Mouse (Mus musculus) mature B cell (primary cell): ENCODE measurements around the gene Krt222.
"Not testable (repeated sequence)": the region's sequence is repeated elsewhere in the genome, so short reads cannot be mapped to it uniquely, and the experiment has no call there.

Source experiments
- in situ Hi-C: fragments of 300-500 bp; cut with MboI; formaldehyde crosslinking; loops from 2 replicates; pipeline ENCODE4 v1.14.3; 2019

Krt222 gene

DNA sequence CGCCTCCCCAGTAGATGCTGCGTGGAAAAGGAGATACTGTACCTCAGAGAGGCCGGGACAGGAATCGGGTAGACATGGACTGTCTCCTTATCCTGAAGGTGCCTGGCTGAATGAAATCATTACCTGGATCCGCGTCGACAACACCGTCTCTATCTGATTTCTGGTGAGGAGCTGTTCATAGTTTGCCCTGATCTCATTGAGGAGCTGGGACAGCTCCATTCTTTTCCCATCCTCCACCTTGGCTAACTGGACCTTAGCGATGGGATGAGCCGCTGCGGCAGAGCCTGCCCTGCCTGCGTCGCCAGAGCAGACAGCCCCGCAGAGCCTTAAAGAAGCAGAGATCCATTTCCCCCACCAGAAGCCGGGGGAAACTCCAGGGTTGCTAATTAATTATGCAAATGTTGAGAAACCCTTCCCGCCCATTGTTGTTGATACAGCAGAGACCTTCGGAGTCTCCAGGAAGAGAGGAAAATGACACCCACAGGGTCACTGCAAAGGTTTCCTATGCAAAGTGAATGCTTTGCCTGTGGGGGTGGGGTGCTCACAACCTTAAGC, at the start of gene Krt222:
TSS of gene Krt222 (minus strand) at position 266 of the 555 bp plus-strand sequence.
- in situ Hi-C loops = no loop called here

DNA sequence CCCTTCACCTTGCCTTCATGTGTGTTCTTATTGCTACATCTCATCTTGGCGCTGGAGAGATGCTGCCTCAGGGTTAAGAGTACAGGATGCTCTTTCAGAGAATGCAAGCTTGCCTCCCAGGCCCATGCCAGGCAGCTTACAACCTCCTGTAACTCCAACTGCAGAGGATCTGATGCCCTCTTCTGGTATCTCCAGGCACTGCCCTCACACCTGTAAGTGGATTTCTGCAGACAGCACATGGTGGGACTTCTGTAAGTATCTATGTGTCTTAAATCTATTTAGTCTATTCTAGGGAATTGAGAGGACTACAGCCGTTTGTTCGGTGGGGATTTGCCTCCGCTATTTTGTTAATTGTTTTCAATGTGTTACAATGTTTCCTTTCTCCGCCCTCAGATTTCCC, 49.0 kb upstream of the Krt222 start:
- in situ Hi-C loops = loop anchor here (5.0 kb wide), 1 partner anchor 96 kb away; no protein-coding TSS in a partner anchor

DNA sequence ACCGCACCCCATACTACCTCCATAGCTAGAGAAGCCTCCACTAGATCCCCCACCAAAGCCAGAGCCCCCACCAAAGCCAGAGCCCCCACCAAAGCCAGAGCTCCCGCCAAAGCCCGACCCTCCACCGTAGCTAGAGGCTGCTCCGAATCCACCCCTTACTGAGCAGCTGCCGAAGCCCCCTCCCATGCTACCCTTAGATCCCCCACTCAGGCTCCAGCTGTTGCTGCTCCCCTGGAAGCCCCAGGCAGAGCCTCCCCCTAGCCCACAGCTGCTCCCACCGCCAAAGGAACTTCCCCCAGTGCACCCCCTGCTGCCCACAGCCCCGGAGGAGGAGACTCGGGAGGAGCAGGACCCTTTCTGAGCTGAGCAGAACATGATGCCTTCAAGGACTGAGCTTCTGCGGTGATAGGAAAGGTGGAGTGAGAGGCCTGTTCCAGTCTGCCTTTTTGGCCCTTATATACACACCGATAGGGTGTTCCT, 41.0 kb upstream of the Krt222 start, which contains the start of gene Krt24:
TSS of gene Krt24 (minus strand) at position 430 of the 480 bp plus-strand sequence.
- in situ Hi-C loops = no loop called here

DNA sequence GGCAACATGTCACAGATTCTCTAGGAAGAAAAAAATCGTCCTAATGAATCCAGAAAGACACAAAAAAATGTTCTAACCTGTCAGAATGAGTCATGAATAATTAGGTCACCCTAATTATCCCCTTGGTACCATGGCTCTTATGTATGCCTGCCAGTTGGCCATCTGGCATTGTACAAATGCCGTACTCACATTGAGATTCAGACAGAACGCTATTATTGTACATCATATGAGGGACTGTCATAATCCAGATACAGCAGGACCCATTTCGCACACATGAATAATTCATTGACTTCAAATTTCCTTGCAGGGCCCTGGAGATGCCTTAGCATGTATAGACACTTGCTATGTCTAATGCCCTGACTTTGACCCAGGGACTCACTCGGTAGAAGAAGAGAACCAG, 40.1 kb upstream of the Krt222 start:
- in situ Hi-C loops = no loop called here

DNA sequence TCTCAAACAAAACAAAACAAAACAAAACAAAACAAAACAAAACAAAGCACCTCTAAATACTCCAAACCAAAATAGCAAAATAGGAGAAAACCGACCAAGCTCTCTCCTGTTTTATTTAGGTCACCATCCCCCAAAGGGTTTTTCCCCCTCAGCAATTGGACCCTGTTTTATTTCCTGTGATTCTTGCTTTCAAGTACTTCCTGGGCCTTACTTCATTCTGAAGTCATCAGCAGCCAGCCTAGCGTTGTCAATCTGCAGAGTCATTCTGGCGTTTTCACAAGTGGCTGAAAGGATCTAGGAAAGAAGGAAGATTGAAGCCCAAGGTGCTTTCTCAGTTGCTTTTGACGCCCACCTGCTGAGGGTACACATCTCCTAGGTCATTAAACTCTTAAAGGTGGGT, 39.4 kb upstream of the Krt222 start:
- in situ Hi-C loops = no loop called here

DNA sequence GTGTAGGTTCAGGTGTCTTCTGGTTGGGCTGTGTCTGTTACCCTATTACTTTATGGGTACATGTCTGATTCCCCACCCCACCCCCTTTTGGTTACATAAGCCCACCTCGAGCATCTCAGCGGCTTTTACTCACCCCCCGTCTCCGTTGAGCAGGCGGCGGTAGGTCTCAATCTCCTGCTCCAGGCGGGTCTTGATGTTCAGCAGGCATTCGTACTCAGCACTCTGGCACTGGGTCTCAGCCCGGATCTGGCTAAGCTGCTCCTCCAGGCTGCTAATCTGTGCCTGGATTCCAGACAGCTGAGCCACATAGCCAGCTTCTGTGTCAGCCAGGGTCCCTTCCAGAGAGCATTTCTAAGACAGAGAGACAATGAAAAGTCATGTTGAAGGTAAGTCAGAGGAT, 37.2 kb upstream of the Krt222 start:
- in situ Hi-C loops = no loop called here

DNA sequence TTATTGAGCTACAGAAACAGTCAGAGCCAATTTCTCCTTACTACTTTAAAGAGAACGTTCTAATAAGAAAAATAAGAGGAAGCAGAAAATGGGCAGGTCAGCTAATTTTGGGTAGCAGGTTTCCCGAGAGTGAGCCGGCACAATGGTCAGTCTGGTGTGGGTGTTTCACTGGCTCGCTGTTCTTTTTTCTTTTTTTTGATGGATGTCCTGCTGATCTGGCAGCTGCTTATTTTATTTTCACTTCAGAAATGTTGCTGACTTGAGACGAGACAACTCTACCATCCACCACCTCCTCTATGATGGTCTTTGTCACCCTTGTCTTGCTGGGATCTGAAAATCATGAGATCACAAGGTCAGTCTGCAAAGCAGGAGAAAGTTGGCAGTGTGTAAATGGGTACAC, 36.1 kb upstream of the Krt222 start:
- in situ Hi-C loops = no loop called here

DNA sequence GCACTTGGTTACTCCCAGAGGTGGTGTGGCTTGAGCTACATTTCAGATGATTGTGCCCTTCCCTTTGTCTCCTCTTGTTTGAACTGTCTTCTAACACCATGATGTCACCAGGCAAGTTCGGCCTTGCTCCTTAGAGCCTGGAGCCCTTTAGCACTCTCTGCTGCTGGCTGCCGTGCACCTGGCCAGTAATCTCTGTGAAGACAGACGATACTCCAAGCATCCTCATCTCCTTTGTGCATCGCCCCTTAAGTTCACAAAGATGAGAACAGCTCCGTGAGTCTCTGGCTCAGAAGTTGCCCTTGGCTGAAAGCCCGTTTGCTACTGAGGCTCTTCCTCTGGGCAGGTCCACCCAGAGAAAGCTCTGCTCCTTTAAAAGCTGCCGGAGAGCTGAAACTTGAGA, 32.9 kb upstream of the Krt222 start:
- in situ Hi-C loops = no loop called here

DNA sequence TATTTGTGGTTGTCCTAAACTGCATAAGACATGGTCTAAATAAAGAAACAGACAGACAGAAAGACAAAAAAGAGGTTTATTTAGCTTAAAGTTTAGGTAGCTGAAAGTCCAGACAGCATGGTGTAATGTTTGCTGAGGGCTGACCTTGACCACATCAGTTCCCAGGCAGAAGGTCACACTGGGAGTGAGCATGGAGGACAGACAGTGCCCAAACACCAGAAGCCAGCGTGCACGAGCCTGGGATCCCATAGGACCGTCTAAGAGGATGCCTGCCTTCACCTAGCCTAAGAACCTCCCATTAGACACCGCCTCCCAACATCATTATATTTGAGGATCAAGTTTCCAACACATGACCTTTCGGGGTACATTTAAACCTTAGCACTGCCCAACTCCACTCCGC, 31.7 kb upstream of the Krt222 start:
- in situ Hi-C loops = no loop called here

DNA sequence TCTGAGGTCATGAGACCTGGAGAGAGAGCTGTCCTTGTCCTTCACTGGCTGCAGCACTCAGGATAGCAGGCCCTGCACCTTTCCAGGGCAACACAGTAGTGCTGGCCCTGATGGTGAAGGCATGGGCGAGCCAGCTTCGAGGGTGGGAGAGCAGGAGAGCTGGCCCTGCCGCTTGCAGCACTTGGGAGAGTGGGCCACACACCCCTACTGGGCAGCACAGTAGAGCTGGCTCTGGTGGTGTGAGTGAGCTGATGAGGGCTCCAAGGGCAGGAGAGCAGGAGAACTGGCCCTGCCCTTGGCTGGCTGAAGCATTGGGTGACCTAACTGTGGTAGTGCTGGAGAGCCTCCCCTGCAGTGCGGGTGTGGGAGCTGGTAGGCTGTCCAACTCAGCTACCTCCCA, 28.8 kb upstream of the Krt222 start:
- in situ Hi-C loops = no loop called here

DNA sequence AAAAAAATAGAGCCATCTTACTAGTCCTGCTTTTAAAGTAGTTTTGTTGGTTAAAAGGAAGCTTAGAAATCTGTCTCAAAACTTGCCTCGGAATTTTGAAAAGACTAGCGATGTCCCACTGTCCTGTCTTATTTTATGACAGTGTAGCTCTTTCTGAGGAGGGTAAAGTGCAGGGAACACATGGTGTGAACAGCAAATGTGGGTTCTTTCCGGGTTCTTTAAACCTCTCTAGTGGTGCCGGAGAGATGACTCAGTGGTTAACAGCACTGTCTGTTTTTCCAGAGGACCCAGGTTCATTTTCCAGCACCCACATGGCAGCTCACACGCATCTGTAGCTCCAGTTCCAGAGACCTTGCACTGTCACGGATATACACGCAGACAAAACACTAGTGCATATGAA, 25.3 kb upstream of the Krt222 start:
- in situ Hi-C loops = no loop called here

DNA sequence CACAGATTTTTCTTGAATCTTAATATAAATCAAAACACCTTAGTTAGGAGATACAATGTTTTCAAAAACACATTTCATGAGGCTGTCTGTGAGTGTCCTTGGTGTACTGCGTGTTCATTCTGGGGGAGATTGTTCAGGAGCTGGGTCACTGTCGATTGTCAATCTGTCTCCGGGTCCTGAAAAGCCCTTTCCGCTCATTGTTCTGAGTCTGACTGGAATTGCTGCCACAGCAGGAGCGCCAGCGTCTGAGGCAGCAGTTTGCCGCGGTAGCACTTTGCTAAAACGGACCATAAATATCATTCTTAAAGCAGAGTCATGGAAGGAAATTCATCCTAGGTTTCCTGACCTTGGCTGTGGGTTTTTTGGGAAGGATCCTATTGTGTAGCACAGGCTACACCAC, 21.9 kb upstream of the Krt222 start:
- in situ Hi-C loops = no loop called here

DNA sequence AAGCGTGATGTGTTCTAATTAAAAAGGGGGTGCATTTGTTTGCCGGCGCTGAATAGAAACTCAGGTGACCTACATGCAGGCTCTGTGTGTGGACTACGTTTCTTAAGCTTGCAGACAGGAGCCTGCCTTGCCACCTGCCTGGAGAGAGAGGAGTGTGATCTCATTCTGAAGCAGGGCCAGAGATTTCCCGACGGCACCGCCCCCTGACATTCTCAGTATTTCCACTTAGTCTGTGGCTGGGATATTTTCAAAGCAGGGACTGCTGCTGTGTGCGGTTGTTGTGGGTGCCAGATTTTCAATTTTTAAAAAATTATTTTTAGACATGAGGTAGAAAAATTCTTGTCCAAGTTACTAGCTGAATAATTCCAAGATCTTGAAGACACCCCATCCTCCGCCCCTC, 21.3 kb upstream of the Krt222 start:
- in situ Hi-C loops = no loop called here

DNA sequence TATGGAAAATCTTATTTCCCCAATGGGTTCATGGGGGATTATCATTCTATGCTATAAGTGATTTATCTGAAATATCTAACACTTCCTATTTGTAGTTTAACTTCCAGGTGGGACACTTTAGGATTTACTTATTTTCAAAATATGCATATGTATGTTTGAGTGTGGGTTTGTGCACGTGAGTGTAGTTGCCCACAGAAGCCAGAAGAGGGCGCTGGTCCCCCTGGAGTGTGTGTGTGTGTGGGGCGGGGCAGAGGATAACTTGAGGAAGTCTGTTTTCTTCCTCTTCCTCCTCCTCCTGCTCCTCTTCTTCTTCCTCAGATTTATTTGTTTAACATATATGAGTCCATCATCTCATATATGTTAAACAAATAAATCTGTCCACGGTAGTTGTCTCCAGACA, 12.3 kb upstream of the Krt222 start:
- in situ Hi-C loops = no loop called here

DNA sequence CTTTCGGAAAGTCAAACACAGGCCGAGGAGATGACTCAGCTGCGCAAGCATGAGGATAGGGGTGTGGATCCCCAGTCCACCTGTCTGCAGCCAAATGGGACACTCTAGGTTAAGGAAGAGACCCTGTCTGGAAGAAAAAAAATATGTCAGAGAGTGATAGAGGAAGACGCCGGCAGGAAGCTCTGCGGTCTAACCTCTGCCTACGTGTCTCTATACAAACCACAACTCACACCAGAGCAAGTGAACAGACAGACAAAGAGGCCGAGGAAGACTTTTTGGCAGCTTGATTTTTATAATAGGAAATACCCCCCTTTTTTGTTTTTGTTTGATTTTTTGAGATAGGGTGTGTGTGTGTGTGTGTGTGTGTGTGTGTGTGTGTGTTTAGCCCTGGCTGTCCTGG, 11.4 kb upstream of the Krt222 start:
- in situ Hi-C loops = no loop called here

DNA sequence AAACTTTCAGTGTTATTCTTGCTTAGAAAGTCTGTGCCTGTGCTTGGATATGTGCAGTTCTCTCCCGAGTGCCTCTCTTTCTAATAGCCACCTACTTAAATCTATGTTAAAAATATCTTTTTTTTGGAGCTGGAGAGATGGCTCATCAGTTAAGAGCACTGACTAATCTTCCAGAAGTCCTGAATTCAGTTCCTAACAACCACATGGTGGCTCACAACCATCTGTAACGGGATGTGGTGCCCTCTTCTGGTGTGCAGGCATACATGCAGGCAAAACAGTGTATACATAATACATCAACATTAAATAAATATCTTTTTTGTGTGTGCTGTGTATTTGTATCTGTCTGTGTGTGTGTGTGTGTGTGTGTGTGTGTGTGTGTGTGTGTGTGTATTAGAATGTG, 10.0 kb upstream of the Krt222 start:
- in situ Hi-C loops = no loop called here

DNA sequence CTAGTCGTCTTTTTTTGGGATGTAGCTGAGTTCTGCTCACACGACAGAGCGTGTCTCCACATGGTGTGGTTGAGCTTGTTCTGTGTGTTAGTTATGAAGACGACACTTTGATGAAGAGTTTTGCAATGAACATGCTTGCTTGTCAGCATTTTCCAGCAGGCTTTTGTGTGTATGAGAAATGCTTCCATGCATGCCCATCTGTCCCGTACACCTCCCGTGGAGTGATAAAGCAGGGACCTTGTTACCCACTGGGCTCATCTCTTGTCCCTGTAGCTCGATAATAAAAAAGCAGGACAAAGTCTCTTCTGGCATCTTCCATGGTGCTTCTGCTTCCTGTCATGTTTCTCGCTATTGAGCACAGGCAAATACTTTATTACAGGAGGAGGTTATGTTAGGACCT, 8.8 kb upstream of the Krt222 start:
- in situ Hi-C loops = no loop called here

DNA sequence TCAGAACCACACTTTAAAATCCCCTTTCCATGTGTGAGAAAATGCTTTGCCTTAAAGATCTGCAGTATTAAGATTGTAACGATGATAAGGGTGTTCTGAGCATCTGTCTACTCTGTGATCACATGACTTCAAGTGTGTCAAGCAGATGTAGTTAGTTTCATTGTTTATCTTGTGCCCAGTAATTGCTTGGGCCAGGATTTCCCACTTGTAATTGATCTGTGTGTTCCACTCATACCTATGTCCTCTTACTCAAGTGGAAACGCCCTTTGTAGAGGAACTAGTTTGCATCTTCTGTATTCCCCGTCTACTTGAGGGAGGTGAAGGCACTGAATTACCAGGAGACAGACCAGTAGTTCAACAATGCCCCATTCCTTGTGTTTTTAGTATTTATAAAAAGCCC, 6.8 kb upstream of the Krt222 start:
- in situ Hi-C loops = no loop called here

DNA sequence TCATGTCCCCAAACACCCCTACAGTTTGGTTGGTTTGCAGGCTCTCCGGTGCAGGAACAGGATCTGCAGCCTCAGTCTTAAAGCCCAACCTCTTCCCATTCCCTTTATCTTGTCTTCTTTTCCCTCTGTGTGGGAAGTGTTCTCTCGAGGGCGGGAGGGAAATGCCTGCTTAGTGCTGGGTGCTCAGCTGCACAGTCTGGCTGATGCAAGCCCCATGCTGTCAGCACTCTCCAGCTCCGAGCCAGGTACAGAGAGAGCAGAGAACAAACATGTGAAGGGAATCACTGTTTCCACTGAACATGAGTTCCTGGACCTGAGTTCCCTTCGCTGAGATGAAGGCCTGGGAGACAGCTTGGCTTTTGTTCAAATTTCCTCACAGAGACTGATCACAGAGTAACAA, 6.4 kb upstream of the Krt222 start:
- in situ Hi-C loops = no loop called here

DNA sequence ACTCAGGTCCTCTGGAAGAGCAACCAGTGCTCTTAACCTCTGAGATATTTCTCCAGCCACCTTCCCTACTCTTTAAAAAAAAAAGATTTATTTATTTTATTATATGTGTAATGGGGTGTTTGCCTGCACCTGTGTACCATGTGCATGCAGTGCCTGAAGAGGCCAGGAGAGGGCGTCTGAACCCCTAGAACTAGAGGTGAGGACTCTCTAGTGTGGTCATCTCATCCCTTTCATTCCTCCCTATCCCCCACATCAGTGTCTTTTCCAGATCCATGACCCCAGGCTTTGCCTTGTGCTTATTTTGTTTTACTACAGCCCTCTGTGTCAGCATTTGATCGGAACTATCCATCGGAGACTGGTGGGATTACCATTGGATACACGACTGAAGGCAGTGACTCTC, 5.2 kb upstream of the Krt222 start:
- in situ Hi-C loops = no loop called here

DNA sequence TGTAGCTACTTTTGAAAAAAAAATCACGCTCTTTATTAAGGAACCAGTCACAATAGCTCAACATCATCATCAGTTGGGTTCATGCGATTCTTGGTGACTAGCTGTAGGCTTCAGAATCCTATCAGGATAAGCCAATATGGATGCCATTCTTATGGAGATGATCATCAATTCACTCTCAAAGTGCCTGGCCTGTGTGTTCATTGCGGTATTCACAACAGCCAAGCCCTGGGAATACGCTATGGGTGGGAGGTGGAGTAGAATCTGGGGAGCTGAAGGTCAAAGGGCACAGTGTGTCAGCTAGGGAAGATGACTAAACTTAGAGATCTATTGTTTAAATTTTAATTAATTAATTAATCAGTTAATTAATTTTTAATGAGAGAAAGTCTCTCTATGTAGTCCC, 4.0 kb upstream of the Krt222 start:
- in situ Hi-C loops = no loop called here

DNA sequence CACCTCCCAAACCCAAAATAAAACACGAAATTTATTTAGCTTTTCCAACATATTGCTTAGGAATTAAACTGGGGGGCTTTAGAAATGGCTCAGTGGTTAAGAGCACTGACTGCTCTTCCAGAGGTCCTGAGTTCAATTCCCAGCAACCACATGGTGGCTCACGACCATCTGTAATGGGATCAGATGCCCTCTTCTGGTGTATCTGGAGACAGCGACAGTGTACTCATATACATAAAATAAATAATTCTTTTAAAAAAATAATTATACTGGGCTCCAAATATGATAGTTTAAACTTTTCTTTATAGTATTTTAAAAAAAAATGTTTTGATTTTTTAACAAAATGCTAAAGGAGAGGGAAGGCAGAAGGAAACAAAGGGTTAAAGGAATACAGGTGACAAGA, 634 bp upstream of the Krt222 start:
- in situ Hi-C loops = not testable (repeated sequence)

DNA sequence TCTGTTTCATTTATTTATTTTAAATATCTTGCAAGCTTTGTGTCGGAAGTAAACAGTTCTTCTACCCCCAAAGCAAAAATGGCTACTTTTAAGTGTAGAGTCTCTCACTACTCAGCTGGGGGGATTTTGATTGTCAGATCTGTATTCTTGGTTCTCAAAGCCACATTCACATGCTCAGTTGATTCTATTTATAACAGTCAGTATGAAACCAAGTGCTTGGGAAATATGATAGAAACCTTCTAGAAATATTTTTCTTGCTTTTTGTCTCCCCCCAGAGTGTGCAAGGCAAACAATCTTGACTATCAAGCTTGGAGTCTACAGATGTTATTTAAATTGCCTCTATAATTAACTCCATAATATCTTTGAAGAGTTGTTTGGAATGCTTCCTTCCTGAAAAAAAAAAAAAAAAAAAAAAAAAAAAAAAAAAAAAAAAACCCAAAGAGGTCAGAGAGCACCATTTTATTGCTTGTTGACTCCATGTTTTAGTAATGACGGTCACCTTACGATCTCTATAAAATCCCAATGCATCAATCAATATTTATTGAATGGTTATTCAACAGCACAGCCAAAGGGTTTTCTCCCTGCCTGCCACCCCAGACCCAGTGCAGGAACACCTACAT, 575 bp downstream of the Krt222 start:
- in situ Hi-C loops = no loop called here

DNA sequence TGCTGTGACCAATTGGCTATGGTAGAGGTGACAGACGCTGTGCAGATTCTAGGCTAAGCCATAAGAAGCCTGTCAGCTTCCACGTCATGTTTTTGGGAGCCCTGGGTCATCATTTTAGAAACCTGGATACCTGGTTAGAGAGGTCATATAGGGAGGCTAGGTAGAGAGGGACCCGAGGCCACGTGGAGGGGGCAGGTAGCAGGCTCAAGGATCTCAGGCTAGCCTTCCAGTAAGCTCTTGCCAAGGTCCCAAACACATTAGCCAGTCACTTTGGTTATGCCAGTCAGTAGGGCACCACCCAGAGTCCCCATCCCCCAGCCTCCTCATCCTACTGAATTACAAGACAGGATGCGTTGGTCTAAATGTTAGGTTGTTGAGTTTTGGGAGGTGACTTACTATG, 1.8 kb downstream of the Krt222 start:
- in situ Hi-C loops = no loop called here
